Mouse (Mus musculus) left cerebral cortex, adult 11 months (tissue): ENCODE results near the gene Mcam.
"Not testable (repeated sequence)": the region's sequence is repeated elsewhere in the genome, so short reads cannot be mapped to it uniquely, and the experiment has no call there.

Source experiments
- DNase-seq: peaks from one replicate; pipeline ENCODE4 v3.0.0; 2022; ENCODE audit warnings: low spot score

Gene Mcam

DNA sequence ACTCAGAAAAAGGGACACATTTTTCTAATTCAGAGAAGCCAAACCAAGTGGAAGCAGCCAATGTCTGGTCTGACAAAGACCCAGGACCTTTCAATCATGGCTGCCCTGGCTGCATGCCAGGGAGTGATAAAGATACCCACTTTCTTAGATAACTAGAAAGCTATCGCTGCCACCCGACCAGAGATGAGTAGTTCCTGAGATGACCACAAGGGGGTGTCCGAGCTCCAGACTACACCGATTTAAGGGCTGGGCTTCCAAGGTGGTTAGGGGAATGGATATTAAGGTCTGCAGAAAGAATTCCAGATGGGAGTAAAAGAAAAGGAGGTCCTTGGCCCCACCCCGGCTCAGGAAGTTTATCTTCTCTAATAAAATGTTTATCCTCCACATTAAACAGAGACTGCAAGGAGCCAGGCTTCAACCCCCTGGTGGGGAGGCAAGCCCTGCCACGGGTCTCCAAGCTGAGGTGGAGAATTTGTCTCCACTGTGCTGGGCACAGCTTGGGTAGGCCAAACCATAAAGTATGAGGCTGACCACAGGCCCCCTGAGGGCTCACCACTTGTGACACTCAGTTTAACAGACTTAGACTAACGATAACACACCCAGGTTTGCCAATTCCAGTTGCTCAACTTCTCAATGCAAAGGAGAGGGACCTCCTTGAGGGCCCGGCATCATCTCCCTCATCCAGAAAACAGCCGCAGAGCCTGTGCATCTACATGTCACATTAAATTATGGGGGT, 24.7 kb upstream of the Mcam start:
- DNase-seq = no peak

DNA sequence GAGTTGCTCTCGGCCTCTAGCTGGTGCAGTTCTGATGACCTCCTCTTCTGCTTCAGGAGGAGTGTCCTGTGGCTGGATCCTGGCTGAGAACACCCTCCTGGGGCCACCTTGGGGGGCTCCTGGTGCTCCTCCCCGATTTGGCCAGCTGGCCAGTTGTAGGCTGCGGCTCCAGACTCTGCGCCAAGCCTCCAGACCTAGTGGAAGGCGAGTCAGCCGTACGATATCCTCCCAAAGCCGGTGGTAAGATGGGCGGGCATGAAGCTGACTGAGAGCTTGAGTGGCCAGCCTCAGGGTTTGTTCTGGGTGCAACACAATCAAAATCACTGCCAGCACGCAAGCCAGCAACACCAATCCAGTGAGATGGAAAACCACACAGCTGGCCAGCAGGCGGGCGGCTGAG, 22.4 kb upstream of the Mcam start:
- not testable (repeated sequence) for DNase-seq

DNA sequence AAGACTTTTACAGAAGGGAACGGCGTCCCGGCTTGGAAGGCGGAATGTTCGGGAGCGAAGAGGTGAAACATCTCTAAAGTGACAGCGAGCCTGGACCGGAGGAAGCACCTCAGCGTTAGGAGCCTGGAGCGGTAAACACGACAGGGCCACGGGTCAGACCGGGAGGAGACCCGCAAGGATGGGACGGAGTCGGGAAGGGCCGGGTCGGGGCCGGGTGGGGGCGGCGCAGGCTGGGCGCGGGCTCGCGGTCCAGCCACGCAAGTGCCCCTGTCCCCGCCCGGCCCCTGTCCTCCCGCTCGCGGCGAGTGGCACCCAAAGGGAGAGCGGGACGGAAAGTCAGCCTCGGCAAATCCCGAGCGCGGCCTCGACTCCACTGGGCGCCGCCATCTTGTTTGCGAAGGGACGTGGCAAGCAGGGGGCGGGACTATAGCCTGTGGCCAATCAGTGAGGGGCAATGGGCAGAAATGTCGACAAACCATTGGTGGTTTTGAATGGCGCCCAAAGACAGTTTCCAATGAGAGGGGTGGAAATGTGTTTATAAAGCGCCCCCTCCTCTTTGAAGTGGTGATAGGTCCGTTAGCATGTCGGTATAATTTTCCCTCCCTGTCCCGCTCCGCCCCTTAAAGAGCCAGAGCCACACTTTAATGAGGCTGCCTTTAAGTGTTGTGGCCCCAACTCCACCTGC, 21.0 kb upstream of the Mcam start, which contains the start of the genes Gm49380 and Rnf26:
Gm49380 (minus strand) TSS at position 396 of the 685 bp plus-strand sequence.
Rnf26 (minus strand) TSS at position 413 of the 685 bp plus-strand sequence.
- DNase-seq = peak; percentile 96

DNA sequence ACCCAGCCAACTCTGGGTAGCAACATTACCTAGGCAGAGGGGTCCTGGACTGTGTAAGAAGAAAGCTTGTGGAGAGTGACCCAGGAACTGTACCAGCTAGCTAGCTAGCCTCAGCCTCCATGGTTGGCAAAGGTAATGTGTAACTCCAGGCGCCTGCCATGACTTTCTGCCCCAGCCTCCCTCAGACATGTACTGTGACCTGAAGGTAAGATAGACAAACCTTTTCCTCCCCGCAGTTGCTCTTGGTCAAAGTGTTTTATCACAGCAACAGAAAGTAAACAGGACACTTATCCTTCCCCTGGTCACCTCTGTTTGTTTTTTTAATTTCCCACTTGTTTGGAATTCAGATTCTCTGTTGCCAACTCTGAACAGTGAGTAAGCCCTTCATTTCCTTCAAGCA, 19.8 kb upstream of the Mcam start:
- no peak for DNase-seq

DNA sequence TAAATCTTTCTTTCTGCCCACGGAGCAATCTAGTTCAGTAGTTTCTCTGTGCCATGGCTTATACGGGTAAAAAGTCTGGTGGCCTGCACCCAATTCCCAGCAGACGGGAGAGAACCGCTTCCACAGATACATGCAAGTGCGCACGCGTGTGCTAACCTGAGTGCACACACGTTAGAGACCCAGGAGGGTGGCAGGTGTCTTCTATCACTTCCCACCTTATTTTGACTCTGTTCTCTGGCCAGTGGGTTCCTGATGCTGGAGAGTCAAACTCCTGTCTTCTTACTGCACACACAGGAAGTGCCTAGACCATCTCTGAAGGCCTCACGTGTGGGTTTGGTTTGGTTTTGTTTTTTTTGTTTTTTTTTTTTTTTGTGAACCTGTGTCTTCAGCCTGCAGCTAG, 18.7 kb upstream of the Mcam start:
- no peak for DNase-seq

DNA sequence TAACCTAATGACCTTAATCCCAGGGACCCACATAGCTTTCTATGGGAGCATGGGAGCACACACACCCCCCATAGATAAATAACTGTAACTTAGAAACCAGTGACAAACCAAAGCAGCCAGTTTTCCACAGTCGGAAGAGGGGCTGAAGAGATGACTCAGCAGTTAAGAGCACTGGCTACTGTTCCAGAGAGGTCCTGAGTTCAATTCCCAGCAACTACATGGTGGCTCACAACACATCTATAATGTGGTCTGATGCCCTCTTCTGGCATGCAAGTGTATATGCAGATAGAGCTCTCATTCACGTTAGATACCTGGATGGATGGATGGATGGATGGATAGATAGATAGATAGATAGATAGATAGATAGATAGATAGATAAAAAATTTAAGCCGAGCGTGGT, 18.1 kb upstream of the Mcam start:
- DNase-seq = no peak

DNA sequence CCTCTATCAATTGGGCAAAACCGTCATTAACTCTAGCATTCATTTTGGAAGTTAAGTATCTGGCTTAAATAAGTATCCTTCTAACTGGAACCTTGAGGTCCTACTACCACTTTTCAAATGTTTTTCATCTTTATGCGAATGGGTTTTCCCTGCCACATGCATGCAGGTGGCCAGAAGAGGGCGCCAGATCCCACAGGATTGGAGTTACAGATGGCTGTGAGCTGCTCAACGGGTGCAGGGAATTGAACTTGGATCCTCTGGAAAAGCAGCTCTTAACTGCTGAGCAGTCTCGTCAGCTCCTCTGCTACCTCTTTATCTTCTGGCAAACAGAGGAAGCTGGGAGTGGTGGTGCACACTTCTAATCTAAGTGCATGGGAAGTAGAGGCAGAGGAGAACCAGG, 15.3 kb upstream of the Mcam start:
- DNase-seq = no peak

DNA sequence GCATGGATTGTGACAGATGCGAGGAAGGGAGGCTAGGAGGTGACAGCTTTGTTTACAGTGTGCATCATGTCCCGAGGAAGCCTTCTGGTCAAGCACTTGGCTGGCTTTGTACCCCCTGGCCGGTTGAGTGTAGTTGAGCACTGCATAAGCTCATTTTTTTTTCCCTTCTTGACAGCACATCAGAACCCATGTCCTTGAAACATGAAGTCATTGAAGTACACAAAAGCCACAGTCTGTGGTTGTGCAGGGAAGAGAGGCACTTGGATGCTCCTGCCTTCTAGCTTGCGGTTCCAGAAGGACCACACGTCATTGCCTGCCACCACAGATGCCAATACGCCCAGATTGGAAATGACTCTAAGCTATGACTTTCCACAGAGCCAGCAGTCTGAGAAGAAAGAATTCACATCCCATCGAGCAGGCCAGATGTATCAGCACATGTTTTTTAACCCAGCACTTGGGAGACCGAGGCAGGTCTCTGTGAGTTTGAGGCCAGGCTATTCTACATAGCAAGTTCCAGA, 14.3 kb upstream of the Mcam start:
- no peak for DNase-seq

DNA sequence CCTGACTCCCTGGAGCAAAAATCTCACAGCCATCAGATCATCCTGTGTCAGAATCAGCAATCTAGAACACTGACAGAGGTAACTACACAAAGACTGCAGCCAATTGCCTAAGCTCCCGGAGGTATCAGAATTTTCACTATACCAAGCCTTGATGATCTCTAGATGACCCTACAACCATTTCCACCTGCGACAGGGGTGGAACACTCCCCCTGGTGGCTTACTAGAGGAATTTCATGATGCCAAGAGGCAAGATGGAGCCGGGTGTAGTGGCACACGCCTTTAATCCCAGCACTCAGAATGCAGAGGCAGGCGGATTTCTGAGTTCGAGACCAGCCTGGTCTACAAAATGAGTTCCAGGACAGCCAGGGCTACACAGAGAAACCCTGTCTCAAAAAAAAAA, 10.0 kb upstream of the Mcam start:
- DNase-seq = no peak

DNA sequence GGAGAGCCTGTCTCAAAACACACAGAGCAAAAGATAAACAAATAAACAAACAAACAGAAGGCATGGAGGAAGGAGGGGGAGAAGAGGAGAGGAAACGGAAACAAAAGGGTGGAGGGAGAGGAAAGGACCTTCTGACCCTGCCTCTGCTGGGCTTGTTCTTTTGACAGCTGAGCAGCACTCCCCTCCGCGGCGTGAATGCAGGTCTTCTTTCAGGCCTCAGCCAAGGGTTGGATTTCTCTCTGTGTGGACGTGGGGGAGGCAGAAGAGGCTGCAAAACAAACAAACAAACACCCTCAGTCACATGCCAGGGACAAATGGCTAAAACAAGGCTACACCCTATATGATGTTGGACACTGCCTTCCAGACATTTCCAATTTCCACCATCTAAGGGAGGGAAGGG, 9.2 kb upstream of the Mcam start:
- DNase-seq = no peak

DNA sequence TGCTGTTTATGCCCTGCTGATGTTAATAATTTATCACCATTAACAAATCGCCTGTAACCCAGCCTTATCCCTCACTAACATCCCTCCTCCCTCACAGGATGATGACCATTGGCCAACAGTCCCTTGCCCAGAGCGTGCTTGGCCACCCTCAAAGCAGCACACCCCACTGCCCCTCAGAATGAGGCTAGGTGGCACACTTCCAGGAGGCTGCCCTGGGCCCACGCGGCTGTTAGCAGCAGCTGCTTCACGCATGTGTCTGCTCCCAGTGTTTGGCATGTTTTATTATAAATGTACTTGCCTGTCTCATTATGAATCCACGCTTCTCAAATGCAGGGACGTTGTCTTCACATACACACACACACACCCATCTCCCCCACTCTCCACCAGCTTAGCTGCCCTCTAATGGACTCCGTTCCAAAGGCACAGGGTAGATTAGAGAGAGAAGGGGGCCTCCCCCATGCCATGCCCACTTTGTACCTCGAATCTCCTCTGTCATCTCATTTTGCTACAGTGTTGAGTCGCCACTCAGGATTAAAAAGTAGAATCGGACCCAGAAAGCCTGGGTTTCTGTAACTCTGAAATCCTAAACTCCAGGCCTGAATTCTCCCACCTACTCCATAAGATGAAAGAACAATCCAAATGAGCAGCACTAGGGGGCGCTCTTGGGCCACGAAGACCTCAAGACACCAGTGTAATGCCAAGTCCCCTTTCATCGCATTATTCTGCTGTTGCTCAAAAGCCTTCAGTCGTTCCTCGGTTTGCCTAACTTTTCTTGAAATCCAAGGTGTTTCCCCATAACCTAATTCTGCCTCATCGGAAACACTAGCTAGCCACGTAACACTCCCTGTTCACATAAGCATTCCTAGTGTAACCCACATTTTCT, 8.5 kb upstream of the Mcam start:
- peak; percentile 79 for DNase-seq

DNA sequence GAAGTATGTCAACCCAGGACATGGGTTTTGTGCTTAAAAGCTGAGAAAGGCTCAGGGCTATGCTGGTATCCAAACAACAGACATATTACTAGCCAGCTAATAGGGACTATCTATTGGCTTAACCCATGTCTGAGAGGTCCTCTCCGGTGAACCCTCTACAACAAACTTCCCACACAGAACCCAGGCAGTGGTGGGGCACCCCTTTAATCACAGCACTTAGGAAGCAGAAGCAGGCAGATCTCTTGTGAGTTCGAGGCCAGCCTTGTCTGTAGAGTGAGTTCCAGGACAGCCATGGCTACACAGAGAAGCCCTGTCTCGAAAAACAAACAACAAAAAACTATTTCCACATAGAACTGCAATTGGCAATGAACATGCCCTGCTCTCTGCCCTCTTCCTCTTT, 7.5 kb upstream of the Mcam start:
- no peak for DNase-seq

DNA sequence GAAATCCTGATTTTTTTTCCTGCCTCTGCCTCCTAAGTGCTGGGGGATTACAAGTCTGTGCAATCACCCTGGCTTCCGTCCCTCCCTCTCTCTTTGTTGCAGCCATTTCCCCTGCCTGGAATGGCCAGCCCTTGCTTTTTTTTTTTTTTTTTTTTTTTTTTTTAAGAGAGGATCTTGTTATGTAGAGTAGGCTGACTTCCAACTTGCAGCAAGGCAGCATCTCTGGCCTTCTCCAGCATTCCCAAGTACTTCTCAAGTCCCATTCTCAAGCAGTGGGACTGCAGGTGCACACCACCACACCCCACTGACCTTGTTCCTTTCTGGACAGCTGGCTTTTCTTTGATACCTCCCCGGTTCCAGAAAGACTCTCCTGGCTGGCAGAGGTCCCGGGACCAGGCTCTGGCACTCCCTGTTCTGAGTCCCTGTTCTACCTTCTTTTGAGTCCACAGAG, 6.9 kb upstream of the Mcam start:
- no peak for DNase-seq

DNA sequence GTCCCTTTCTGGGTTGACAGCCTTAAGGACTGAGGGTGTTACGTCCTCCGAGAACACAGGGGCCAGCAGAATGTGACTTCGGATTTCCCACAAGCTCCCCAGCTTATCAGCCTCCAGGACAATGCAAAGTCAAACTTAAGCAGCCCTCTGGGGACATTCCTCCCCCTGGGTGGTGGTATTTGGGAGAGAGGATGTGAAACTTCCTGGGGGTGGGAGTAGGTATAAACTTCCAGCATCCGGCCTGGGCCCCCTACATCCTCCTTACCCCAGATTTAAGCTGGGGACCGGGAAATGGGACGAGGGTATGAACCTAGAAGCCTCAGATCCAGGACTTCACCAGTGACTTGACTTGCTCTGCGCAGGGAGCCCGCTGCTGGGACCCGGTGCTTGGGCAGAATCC, 4.6 kb upstream of the Mcam start:
- DNase-seq = no peak

DNA sequence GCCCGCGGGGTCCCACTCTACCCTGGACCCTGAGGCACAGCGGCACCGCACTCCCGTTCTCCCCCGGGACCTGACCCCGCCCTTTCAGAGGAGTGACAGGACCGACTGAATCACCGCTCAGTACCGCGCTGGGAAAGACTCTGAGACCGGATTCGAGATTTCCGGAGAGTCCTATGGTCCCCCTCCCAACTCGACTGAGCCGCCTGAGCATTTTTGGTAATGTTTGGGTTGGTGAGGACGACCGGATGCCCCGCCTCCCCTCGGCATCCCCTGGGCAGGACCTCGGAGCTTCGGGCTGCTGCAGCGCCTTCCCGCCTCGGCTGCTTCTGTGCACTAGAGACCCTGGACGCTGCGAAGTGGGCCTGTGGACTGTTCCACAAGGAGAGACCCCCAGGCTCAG, 4.2 kb upstream of the Mcam start:
- no peak for DNase-seq

DNA sequence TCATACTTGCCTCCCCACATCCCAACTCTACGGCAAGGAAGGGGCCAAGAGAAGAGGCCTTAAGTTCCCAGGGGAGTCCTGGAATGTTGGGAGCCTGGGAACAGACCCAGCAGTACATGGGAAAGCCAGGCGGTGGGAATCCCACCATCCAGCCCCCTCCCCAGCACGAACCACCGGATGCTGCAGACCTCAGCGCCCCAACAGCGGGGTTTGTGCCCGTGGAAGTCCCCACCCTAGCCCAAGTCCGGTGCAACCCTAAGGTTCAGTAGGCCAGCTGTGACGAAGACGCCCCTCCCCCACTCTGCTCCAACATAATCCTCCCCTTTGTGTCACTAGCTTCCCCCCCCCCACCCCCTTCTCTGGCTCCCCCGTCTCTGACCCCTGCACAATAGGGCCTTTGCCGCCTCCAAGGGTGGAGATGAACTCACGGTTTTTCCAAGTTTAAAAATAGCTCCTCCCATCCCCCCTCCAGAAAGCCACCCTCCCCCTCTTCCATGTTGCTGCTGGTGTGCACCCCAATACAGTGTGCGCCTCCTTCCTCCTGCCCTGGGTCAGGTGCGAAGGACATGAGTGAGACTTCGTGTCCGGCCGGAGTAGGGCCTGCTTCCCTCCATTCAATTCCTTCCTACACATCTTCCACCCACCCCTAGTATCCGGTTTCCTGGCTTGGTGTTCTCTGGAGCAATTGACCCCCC, 3.5 kb upstream of the Mcam start:
- DNase-seq = no peak

DNA sequence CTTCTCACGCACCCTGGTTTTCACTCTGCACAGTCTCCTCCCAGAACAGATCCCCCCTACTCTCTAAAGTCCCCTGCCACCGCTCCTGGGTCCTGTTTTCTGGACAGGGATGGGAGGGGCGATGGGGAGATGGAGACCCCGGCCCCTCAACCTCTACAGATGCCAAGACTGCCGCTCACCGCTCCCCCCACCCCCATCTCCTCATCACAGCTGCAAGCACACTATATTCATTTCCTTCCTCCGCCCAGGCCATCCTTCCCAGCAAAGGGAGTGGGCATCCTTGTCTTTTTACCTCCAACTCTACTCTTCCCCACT, 3.0 kb upstream of the Mcam start:
- no peak for DNase-seq

DNA sequence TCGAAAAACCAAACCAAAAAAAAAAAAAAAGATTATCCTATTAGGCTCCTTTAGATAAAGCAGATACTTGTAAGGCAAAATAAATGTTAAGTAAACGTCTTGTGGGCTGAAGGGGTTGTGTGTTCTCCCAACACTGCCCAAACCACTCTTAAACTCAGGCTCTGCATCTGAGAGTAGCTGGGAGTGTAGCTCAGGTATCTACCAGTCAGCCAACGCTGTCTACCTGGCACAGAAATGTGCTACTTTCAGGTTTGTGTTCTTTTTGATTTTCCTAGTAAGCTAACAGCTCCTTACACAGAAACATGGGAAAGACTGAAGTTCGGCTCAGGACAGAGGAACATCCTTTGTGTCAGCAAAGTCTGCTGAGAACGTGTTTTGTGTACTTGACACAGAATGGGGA, 2.1 kb upstream of the Mcam start:
- no peak for DNase-seq

DNA sequence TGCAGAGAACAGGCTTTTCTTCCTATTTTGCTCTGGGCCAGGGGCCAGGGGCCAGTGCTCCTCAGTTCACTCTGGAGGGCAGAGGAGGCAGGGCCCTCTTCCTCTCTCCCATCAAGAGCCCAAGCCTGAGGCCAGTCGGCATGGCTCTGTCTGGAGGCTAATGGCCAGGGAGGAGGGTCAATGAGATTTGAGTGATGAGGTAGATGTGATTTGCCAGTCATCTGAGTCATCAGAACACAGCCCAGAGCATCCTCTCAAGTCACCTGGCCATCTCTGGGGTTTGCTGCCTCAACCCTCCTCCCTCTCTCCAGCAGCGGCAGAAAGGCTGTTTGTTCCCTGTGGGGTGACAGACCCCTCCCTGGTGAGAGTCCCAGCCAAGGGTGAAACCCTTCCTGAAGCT, 982 bp upstream of the Mcam start:
- DNase-seq = no peak

DNA sequence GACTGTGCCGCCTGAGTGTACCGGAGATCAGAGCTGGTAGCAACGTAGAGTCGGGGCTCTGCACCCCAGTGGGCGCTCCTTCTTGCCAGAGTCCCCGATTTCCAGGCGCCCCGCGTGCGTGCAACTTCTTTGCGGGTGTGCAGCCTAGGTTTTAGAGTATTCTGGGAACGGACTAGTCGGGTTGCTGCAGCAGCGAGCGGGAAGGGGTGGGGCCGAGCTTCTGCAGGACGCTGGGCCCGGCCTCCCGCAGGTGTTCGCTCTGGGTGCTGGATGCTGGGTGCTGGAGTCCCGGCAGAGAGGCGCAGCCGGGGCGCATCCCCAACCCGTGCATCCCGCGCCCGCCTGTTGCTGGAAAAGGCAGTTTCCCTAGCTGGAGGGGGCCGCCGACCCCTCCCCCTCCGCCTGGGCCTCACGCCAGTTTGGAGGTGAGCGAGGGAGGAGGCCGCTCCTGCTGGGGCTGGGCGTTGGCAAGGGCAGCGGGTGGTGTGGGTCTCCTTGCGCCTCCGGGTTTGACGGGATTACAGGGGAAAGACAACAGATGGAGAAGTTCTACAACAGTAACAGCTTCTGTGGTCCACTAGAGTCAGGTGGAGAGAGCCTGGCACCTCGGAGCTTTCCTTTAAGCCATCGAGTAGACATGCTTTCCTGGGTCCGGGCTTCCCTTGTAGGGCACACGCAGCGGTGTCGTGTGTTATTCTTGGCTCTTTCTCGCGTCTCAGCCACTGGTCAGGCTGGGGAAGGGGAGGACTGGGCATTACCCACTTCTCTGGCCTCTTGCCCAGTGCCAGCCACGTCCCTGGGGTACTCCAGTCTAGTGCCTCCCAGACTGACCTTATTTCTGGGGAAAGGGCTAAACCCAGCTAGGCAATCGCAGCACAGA, 822 bp downstream of the Mcam start:
- DNase-seq = no peak
